28 mouse cellular contexts compared by ENCODE assay signal in genomic region chr9:46235649-46236048, GRCm38 (mm10). TPM values are rescaled to one million over a fixed set of nuclear protein-coding genes. Genes with fewer than 3 reads are reported as not detected.
A peak's percentile ranks its signal among the peaks of the same experiment; 100 is the strongest.
DNase-seq lines count a peak whose midpoint lies in the region; ATAC-seq and TF ChIP-seq lines count a peak whose summit lies in the region.
"Had no signal": no experiment of that assay in that cellular context is flagged by ENCODE, and none has a peak within 500 bp of the region (broad histone marks: within the 10 kb centered on the region; RNA-seq: fewer than 3 reads in every experiment).

No protein-coding gene starts in this region.

- H3K4me2 ChIP-seq in kidney, embryonic 16.5 days (replicated peaks; ENCODE audit: low read depth, low read length), result no peak overlapping the region
- peak overlapping the region; percentile 33 for H3K4me2 ChIP-seq in intestine, embryonic 15.5 days (replicated peaks)
- H3K4me2 ChIP-seq in liver, embryonic 11.5 days, result no peak overlapping the region
- no peak overlapping the region; the same call in 1 of the 2 replicates for H3K4me2 ChIP-seq in liver, postnatal 0 days (ENCODE audit: low read depth, low read length)
- H3K4me2 ChIP-seq in midbrain, embryonic 11.5 days, result no peak overlapping the region
- H3K4me2 ChIP-seq: forebrain, embryonic 12.5 days; heart, embryonic 15.5 days; hindbrain, embryonic 13.5 days; limb, embryonic 12.5 days; lung, embryonic 14.5 days; midbrain, embryonic 13.5 days had no signal

- H3K4me1 ChIP-seq in kidney, embryonic 16.5 days (ENCODE audit: insufficient read depth, low read length), result peaks cover 2% of the 10 kb centered on the region
- peaks cover 7% of the 10 kb centered on the region for H3K4me1 ChIP-seq in intestine, embryonic 15.5 days (replicated peaks)
- H3K4me1 ChIP-seq in liver, embryonic 11.5 days (replicated peaks; ENCODE audit: control insufficient read depth, insufficient read depth, low read length), result peaks cover 4% of the 10 kb centered on the region; the same call in 1 of the 2 replicates
- H3K4me1 ChIP-seq in liver, postnatal 0 days (ENCODE audit: insufficient read depth), result peaks cover 15% of the 10 kb centered on the region
- H3K4me1 ChIP-seq in midbrain, embryonic 11.5 days (ENCODE audit: control insufficient read depth, insufficient read depth, low read length), result no peaks in the 10 kb centered on the region

- TF ChIP-seq EP300 in liver, postnatal 0 days (IDR thresholded peaks at IDR 0.05; ENCODE audit: low read depth), result no peak

- 44% methylated on average over 4 of the region's 4 CpGs for WGBS in kidney, embryonic 16.5 days
- WGBS in intestine, embryonic 15.5 days, result 47% methylated on average over 4 of the region's 4 CpGs
- 36% methylated on average over 4 of the region's 4 CpGs for WGBS in liver, embryonic 11.5 days
- WGBS in liver, postnatal 0 days (ENCODE audit: insufficient replicate concordance), result 43% methylated on average over 4 of the region's 4 CpGs
- WGBS in midbrain, embryonic 11.5 days, result 42% methylated on average over 4 of the region's 4 CpGs

- no peaks in the 10 kb centered on the region for H3K9me3 ChIP-seq in kidney, embryonic 16.5 days (ENCODE audit: low read length)
- H3K9me3 ChIP-seq in intestine, embryonic 15.5 days, result no peaks in the 10 kb centered on the region
- no peaks in the 10 kb centered on the region for H3K9me3 ChIP-seq in liver, embryonic 11.5 days (ENCODE audit: control insufficient read depth, low read length)
- no peaks in the 10 kb centered on the region for H3K9me3 ChIP-seq in liver, postnatal 0 days (ENCODE audit: low read length)
- no peaks in the 10 kb centered on the region for H3K9me3 ChIP-seq in midbrain, embryonic 11.5 days (ENCODE audit: control insufficient read depth, low read length)
- H3K9me3 ChIP-seq: forebrain, embryonic 12.5 days; heart, embryonic 15.5 days; hindbrain, embryonic 13.5 days; limb, embryonic 12.5 days; midbrain, embryonic 13.5 days had no signal

- no peak overlapping the region for H3K4me3 ChIP-seq in kidney, embryonic 16.5 days (ENCODE audit: low read length)
- H3K4me3 ChIP-seq in intestine, embryonic 15.5 days (replicated peaks), result no peak overlapping the region
- no peak overlapping the region for H3K4me3 ChIP-seq in liver, embryonic 11.5 days (ENCODE audit: low read depth, low read length)
- H3K4me3 ChIP-seq in liver, postnatal 0 days (ENCODE audit: low read depth, low read length), result no peak overlapping the region
- H3K4me3 ChIP-seq in midbrain, embryonic 11.5 days (ENCODE audit: low read depth, low read length), result no peak overlapping the region
- H3K4me3 ChIP-seq: forebrain, embryonic 12.5 days; heart, embryonic 15.5 days; hindbrain, embryonic 13.5 days; layer of hippocampus, adult 2 months; limb, embryonic 12.5 days; midbrain, embryonic 13.5 days had no signal

- H3K27me3 ChIP-seq in kidney, embryonic 16.5 days (ENCODE audit: insufficient read depth, low read length), result no peaks in the 10 kb centered on the region
- no peaks in the 10 kb centered on the region for H3K27me3 ChIP-seq in intestine, embryonic 15.5 days (replicated peaks)
- no peaks in the 10 kb centered on the region; the same call in none of the 2 replicates for H3K27me3 ChIP-seq in liver, embryonic 11.5 days (replicated peaks; ENCODE audit: control insufficient read depth, insufficient read depth, low read length)
- H3K27me3 ChIP-seq in liver, postnatal 0 days (ENCODE audit: insufficient read depth, low read length), result no peaks in the 10 kb centered on the region
- H3K27me3 ChIP-seq in midbrain, embryonic 11.5 days (ENCODE audit: control insufficient read depth, insufficient read depth, low read length), result no peaks in the 10 kb centered on the region

- no peak overlapping the region for H3K9ac ChIP-seq in kidney, embryonic 16.5 days (replicated peaks; ENCODE audit: low read length)
- no peak overlapping the region for H3K9ac ChIP-seq in intestine, embryonic 15.5 days
- no peak overlapping the region for H3K9ac ChIP-seq in liver, embryonic 11.5 days (ENCODE audit: low read depth, low read length)
- H3K9ac ChIP-seq in liver, postnatal 0 days (replicated peaks), result no peak overlapping the region
- no peak overlapping the region for H3K9ac ChIP-seq in midbrain, embryonic 11.5 days (ENCODE audit: low read length)
- H3K9ac ChIP-seq: forebrain, embryonic 12.5 days; heart, embryonic 15.5 days; hindbrain, embryonic 13.5 days; limb, embryonic 12.5 days; lung, embryonic 14.5 days; midbrain, embryonic 13.5 days had no signal

- DNase-seq in kidney, postnatal 25 days, result peak; percentile 38 to 69
- no peak for DNase-seq in liver, embryonic 11.5 days (ENCODE audit: low spot score)
- no peak for DNase-seq in liver, postnatal 0 days
- no peak for DNase-seq in adrenal gland, postnatal 14 days
- no peak for DNase-seq in midbrain, embryonic 11.5 days (ENCODE audit: low spot score, missing footprints)
- DNase-seq in heart, adult 18-20 months, result no peak
- DNase-seq: gastrocnemius, postnatal 36 days; heart, postnatal 36 days; lung, embryonic 14.5 days; thymus, postnatal 14 days had no signal

- no peak overlapping the region for H3K27ac ChIP-seq in kidney, embryonic 16.5 days (ENCODE audit: low read length)
- peak overlapping the region; percentile 81 for H3K27ac ChIP-seq in intestine, embryonic 15.5 days
- H3K27ac ChIP-seq in liver, embryonic 11.5 days (ENCODE audit: low read depth, low read length), result no peak overlapping the region
- peak overlapping the region; percentile 84 for H3K27ac ChIP-seq in liver, postnatal 0 days (ENCODE audit: low read depth)
- no peak overlapping the region for H3K27ac ChIP-seq in midbrain, embryonic 11.5 days (ENCODE audit: low read depth, low read length)
- H3K27ac ChIP-seq: forebrain, embryonic 12.5 days; heart, embryonic 15.5 days; hindbrain, embryonic 13.5 days; layer of hippocampus, adult 2 months; limb, embryonic 12.5 days; midbrain, embryonic 13.5 days had no signal

- TF ChIP-seq CTCF in liver, postnatal 0 days (IDR thresholded peaks at IDR 0.05; ENCODE audit: low read depth), result no peak

- no peak for ATAC-seq in kidney, embryonic 16.5 days (ENCODE audit: low FRiP score, low TSS enrichment)
- ATAC-seq in intestine, embryonic 15.5 days, result peak; percentile 83
- ATAC-seq in liver, embryonic 11.5 days (replicated peaks; ENCODE audit: low FRiP score), result peak; percentile 76
- no peak for ATAC-seq in liver, postnatal 0 days
- no peak for ATAC-seq in midbrain, embryonic 11.5 days (ENCODE audit: low FRiP score)
- ATAC-seq: inflammation-experienced regulatory T-cells, adult 6 months; midbrain, embryonic 13.5 days had no signal

- H3K36me3 ChIP-seq in kidney, embryonic 16.5 days (ENCODE audit: insufficient read depth, low read length), result no peaks in the 10 kb centered on the region
- no peaks in the 10 kb centered on the region for H3K36me3 ChIP-seq in intestine, embryonic 15.5 days
- H3K36me3 ChIP-seq in liver, embryonic 11.5 days (ENCODE audit: control insufficient read depth, insufficient read depth, low read length), result no peaks in the 10 kb centered on the region
- H3K36me3 ChIP-seq in liver, postnatal 0 days (replicated peaks; ENCODE audit: insufficient read depth, low read length), result no peaks in the 10 kb centered on the region
- no peaks in the 10 kb centered on the region for H3K36me3 ChIP-seq in midbrain, embryonic 11.5 days (ENCODE audit: control insufficient read depth, insufficient read depth, low read length)
- H3K36me3 ChIP-seq: forebrain, embryonic 12.5 days; heart, embryonic 15.5 days; hindbrain, embryonic 13.5 days; limb, embryonic 12.5 days; midbrain, embryonic 13.5 days had no signal

RNA-seq across cellular contexts. Expression of gene Apoc3, which starts 0.2 kb away (rescaled TPM):
- 0.76 and 0.82 TPM in 2 replicates for polyA plus RNA-seq in kidney, embryonic 16.5 days (2015; fragmentation: Nextera tagmentation; extraction: Ambion mirVana)
- polyA plus RNA-seq in intestine, embryonic 15.5 days (2015; fragmentation: Nextera tagmentation; extraction: Ambion mirVana), result 247 and 325 TPM in 2 replicates
- polyA plus RNA-seq in liver, embryonic 11.5 days (2014; fragmentation: Nextera tagmentation; extraction: Ambion mirVana), result 1.4 and 4.2 TPM in 2 replicates
- 453 and 541 TPM in 2 replicates for polyA plus RNA-seq in liver, postnatal 0 days (2015; fragmentation: Nextera tagmentation; extraction: Ambion mirVana)
- total RNA-seq in adrenal gland, postnatal 14 days (2021), result 9.9 and 222 TPM in 2 replicates
- not detected in 2 replicates for polyA plus RNA-seq in midbrain, embryonic 11.5 days (2014; fragmentation: Nextera tagmentation; extraction: Ambion mirVana)
- 1 to 10 TPM in 1 of 2 experiments, not detected in 1; 1.2 TPM for total RNA-seq in heart, adult 18-20 months (2021)
- total RNA-seq: common myeloid progenitor, adult 5-6 weeks; heart, postnatal 36 days; megakaryocyte, adult 5-6 weeks; MEL; monocyte, adult 5-6 weeks; neutrophil, adult 5-6 weeks had no signal
- polyA plus RNA-seq: C2C12; embryonic facial prominence, embryonic 11.5 days; forebrain, embryonic 12.5 days; heart, embryonic 15.5 days; hindbrain, embryonic 13.5 days; inflammation-experienced regulatory T-cells, adult 6 months; limb, embryonic 12.5 days; lung, embryonic 14.5 days; midbrain, embryonic 13.5 days had no signal

RNA-seq across cellular contexts. Expression of gene Apoa4, which starts 4.8 kb away (rescaled TPM):
- polyA plus RNA-seq in kidney, embryonic 16.5 days (2015; fragmentation: Nextera tagmentation; extraction: Ambion mirVana), result 0.25 TPM in 1 of 2 replicates, not detected in the other
- 576 and 837 TPM in 2 replicates for polyA plus RNA-seq in intestine, embryonic 15.5 days (2015; fragmentation: Nextera tagmentation; extraction: Ambion mirVana)
- polyA plus RNA-seq in liver, embryonic 11.5 days (2014; fragmentation: Nextera tagmentation; extraction: Ambion mirVana), result not detected in 2 replicates
- polyA plus RNA-seq in liver, postnatal 0 days (2015; fragmentation: Nextera tagmentation; extraction: Ambion mirVana), result 256 and 423 TPM in 2 replicates
- 0.86 and 4.1 TPM in 2 replicates for total RNA-seq in adrenal gland, postnatal 14 days (2021)
- not detected in 2 replicates for polyA plus RNA-seq in midbrain, embryonic 11.5 days (2014; fragmentation: Nextera tagmentation; extraction: Ambion mirVana)
- total RNA-seq in heart, adult 18-20 months (2021), result not detected
- total RNA-seq: common myeloid progenitor, adult 5-6 weeks; gastrocnemius, adult 18-20 months; gastrocnemius, postnatal 36 days; heart, postnatal 36 days; layer of hippocampus, adult 2 months; layer of hippocampus, postnatal 25 days; megakaryocyte, adult 5-6 weeks; MEL; monocyte, adult 5-6 weeks; neutrophil, adult 5-6 weeks had no signal
- polyA plus RNA-seq: C2C12; embryonic facial prominence, embryonic 11.5 days; forebrain, embryonic 12.5 days; hindbrain, embryonic 13.5 days; inflammation-experienced regulatory T-cells, adult 6 months; limb, embryonic 12.5 days; lung, embryonic 14.5 days had no signal

RNA-seq across cellular contexts. Expression of gene Apoa1, which starts 7.3 kb away (rescaled TPM):
- polyA plus RNA-seq in kidney, embryonic 16.5 days (2015; fragmentation: Nextera tagmentation; extraction: Ambion mirVana), result 13.6 and 19.3 TPM in 2 replicates
- 1,502 and 1,827 TPM in 2 replicates for polyA plus RNA-seq in intestine, embryonic 15.5 days (2015; fragmentation: Nextera tagmentation; extraction: Ambion mirVana)
- 1,257 and 1,278 TPM in 2 replicates for polyA plus RNA-seq in liver, embryonic 11.5 days (2014; fragmentation: Nextera tagmentation; extraction: Ambion mirVana)
- 27,203 and 27,647 TPM in 2 replicates for polyA plus RNA-seq in liver, postnatal 0 days (2015; fragmentation: Nextera tagmentation; extraction: Ambion mirVana)
- total RNA-seq in adrenal gland, postnatal 14 days (2021), result 163 and 2,505 TPM in 2 replicates
- 0.68 and 1.00 TPM in 2 replicates for polyA plus RNA-seq in midbrain, embryonic 11.5 days (2014; fragmentation: Nextera tagmentation; extraction: Ambion mirVana)
- not detected for total RNA-seq in heart, adult 18-20 months (2021)
- total RNA-seq: common myeloid progenitor, adult 5-6 weeks; heart, postnatal 36 days; layer of hippocampus, adult 2 months; megakaryocyte, adult 5-6 weeks; monocyte, adult 5-6 weeks had no signal
- polyA plus RNA-seq: C2C12; inflammation-experienced regulatory T-cells, adult 6 months had no signal

RNA-seq across cellular contexts. Expression of gene Apoa5, which starts 32.8 kb away (rescaled TPM):
- not detected in 2 replicates for polyA plus RNA-seq in kidney, embryonic 16.5 days (2015; fragmentation: Nextera tagmentation; extraction: Ambion mirVana)
- 0.38 TPM in 2 replicates for polyA plus RNA-seq in intestine, embryonic 15.5 days (2015; fragmentation: Nextera tagmentation; extraction: Ambion mirVana)
- polyA plus RNA-seq in liver, embryonic 11.5 days (2014; fragmentation: Nextera tagmentation; extraction: Ambion mirVana), result 0.21 and 0.38 TPM in 2 replicates
- polyA plus RNA-seq in liver, postnatal 0 days (2015; fragmentation: Nextera tagmentation; extraction: Ambion mirVana), result 771 and 869 TPM in 2 replicates
- 4.7 and 74.9 TPM in 2 replicates for total RNA-seq in adrenal gland, postnatal 14 days (2021)
- 0.15 TPM in 1 of 2 replicates, not detected in the other for polyA plus RNA-seq in midbrain, embryonic 11.5 days (2014; fragmentation: Nextera tagmentation; extraction: Ambion mirVana)
- total RNA-seq in heart, adult 18-20 months (2021), result not detected
- total RNA-seq: common myeloid progenitor, adult 5-6 weeks; heart, postnatal 36 days; layer of hippocampus, adult 2 months; layer of hippocampus, postnatal 25 days; MEL; monocyte, adult 5-6 weeks; neutrophil, adult 5-6 weeks had no signal
- polyA plus RNA-seq: C2C12; embryonic facial prominence, embryonic 11.5 days; forebrain, embryonic 12.5 days; heart, embryonic 15.5 days; hindbrain, embryonic 13.5 days; inflammation-experienced regulatory T-cells, adult 6 months; lung, embryonic 14.5 days; midbrain, embryonic 13.5 days had no signal

RNA-seq across cellular contexts. Expression of gene Zpr1, which starts 37.2 kb away (rescaled TPM):
- polyA plus RNA-seq in kidney, embryonic 16.5 days (2015; fragmentation: Nextera tagmentation; extraction: Ambion mirVana), result 61.1 and 61.9 TPM in 2 replicates
- polyA plus RNA-seq in intestine, embryonic 15.5 days (2015; fragmentation: Nextera tagmentation; extraction: Ambion mirVana), result 57.2 and 63.2 TPM in 2 replicates
- 92.6 and 96.7 TPM in 2 replicates for polyA plus RNA-seq in liver, embryonic 11.5 days (2014; fragmentation: Nextera tagmentation; extraction: Ambion mirVana)
- polyA plus RNA-seq in liver, postnatal 0 days (2015; fragmentation: Nextera tagmentation; extraction: Ambion mirVana), result 20.6 and 21.8 TPM in 2 replicates
- 44.3 and 52.0 TPM in 2 replicates for total RNA-seq in adrenal gland, postnatal 14 days (2021)
- 59.3 and 62.0 TPM in 2 replicates for polyA plus RNA-seq in midbrain, embryonic 11.5 days (2014; fragmentation: Nextera tagmentation; extraction: Ambion mirVana)
- 10 to 100 TPM; 24.2 to 25.8 TPM for total RNA-seq in heart, adult 18-20 months (2021)

Comparison
In these comparisons a context has a peak if more than half of its experiments do, and no peak if none do; other contexts are left out.
1. ATAC-seq: peak in intestine, embryonic 15.5 days (single experiment) and liver, embryonic 11.5 days (single experiment); none in kidney, embryonic 16.5 days (single experiment), liver, postnatal 0 days (single experiment) and midbrain, embryonic 11.5 days (single experiment).
2. H3K27ac ChIP-seq: peak in intestine, embryonic 15.5 days (single experiment) and liver, postnatal 0 days (single experiment); none in kidney, embryonic 16.5 days (single experiment), liver, embryonic 11.5 days (single experiment) and midbrain, embryonic 11.5 days (single experiment).
3. RNA of gene Apoc3, which starts 0.2 kb away (polyA plus RNA-seq): 453 to 541 TPM in liver, postnatal 0 days and 247 to 325 TPM in intestine, embryonic 15.5 days; 1.4 to 4.2 TPM in liver, embryonic 11.5 days, 0.76 to 0.82 TPM in kidney, embryonic 16.5 days and not detected in midbrain, embryonic 11.5 days; every median in the first group is over 10 times any median in the second.
4. RNA of gene Apoa4, which starts 4.8 kb away (polyA plus RNA-seq): 576 to 837 TPM in intestine, embryonic 15.5 days and 256 to 423 TPM in liver, postnatal 0 days; 0.25 TPM in kidney, embryonic 16.5 days, not detected in liver, embryonic 11.5 days and not detected in midbrain, embryonic 11.5 days; every median in the first group is over 100 times any median in the second.
5. DNase-seq: peak in kidney, postnatal 25 days (2 of 2); none in liver, embryonic 11.5 days (single experiment), liver, postnatal 0 days (single experiment), adrenal gland, postnatal 14 days (single experiment), midbrain, embryonic 11.5 days (single experiment) and heart, adult 18-20 months (0 of 2).
6. RNA of gene Apoa1, which starts 7.3 kb away (polyA plus RNA-seq): 27,203 to 27,647 TPM in liver, postnatal 0 days, 1,502 to 1,827 TPM in intestine, embryonic 15.5 days and 1,257 to 1,278 TPM in liver, embryonic 11.5 days; 13.6 to 19.3 TPM in kidney, embryonic 16.5 days and 0.68 to 1.00 TPM in midbrain, embryonic 11.5 days; every median in the first group is over 10 times any median in the second.